Mouse (Mus musculus) layer of hippocampus, adult 9-11 months (tissue): ENCODE measurements at regions not wholly inside any gene's neighbourhood (a gene's known extent, or its start where the extent isn't known, plus 50 kb on each side); places are given as distances from the start of the nearest gene placed in this dataset.
A peak's percentile ranks its signal among the peaks of the same experiment; 100 is the strongest.

Source experiments
- DNase-seq: peaks from one replicate; pipeline ENCODE4 v3.0.0; 2022

DNA sequence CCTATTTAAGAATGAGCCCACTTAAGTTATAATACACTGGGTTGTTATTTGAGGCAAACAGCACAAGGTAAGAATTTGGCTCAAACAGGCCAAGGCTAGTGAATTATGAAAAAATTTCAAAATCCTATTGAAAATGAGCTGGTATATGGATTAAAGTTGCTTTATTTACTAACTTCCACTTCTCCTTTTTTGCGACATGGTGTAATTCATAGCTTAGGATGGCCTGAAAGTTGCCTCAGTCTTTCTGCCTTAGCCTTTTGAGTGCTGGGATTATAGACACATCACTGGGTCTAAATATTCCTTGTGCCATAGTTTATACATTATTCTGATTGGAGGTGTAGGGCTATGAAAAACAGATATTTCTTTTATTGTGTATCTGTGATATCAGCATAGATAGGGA, 81.9 kb downstream of the Edem1 start:
- DNase-seq, result no peak

DNA sequence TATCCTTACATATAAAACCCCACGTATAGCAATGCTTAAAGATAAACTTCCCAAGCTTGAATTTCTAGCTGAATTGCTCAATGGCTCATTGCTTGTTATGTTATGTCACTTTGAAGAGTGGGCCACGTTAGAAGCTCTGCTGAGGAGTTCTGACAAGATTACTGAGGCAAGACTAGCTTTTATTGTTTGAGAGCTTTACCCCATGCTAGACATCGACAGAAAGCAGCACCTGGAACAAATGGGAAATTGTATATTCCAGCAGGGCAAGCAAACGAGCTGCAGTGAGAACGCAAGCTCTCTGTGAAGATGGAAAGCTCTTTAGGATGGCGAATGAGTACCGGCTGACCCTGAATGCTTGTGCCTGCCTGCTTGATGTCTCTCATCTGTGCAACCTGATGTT, 84.1 kb downstream of the Edem1 start:
- DNase-seq, result no peak

GRCm38 (mm10) chr6:108919372-108919913, 91.0 kb downstream of the Edem1 start:
- DNase-seq, result no peak

DNA sequence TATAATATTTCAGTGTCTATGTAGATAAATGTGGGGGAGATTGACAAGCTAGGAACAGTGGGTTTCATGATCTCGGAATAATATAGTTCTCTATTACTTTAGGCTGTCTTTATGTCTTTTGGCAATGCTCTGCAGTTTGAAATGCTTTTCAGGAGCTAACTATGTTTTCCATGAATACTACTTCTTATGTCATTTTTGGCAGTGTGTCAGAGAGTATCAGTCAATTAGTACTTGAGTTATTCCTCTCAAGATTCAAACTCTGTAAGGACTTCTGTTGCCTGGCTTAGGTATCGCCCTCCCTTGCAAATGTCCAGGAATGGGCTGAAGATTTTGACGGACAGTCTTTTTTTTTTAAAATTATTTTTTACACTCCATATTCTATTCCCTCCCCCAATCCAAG, 92.7 kb downstream of the Edem1 start:
- no peak for DNase-seq

DNA sequence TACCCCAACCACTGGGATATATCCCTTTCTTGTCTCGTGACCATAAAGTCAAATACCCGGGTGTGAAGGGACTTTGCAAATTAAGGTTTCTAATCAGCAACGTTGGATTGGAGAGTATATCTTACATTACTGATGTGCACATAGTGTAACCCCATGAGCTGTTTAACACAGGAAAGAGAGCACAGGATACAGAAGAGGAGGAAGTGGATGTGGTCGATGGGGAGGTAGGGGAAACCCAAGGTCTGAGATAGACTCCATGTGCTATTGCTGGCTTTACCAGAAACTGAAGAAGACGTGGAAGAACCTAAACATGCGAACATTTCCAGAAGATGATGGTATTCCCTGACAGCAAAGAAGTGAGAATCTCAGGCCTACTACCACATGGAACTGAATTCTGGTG, 94.1 kb downstream of the Edem1 start:
- no peak for DNase-seq

DNA sequence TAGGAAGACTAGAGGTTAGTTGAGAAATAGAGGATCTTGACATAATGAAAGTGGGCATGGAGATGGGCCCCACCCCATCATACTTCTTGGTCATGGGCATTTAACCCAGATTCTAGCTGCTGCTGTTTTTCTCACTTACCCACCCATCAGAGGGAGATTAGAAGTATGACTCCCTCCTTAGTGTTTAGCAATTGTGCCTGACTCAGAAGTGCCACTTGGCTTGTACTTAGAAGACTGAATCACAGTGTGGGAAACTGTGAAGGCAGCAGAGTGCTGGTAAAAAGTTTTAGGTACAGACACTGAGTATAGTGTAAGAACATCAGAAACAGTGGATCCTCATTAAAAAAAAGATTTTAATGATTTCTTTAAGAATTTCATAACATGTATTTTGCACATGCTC, 100.5 kb downstream of the Edem1 start:
- DNase-seq, result peak; percentile 14

DNA sequence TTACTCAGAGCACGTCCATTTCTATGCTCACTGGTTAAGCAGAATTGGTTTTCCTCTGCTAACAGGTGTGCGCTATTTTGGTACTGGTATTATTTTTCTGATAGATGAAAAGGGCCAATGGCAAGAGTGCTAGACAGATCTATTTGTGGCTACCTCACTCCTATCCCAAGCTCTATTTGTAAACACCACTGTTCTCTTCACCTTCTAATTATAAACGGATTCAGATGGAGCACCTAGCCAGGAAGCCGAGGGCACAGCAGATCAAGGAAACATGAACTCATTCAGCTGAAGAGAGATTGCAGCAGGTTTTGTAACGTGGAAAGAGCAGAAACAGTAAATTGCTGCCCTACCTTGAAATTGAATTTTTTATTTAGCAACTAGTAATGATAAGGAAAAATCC, 110.2 kb downstream of the Edem1 start:
- DNase-seq, result no peak

GRCm38 (mm10) chr6:108942288-108942687, 113.8 kb downstream of the Edem1 start:
- no peak for DNase-seq

- DNase-seq, result no peak
Observed at GRCm38 (mm10) chr6:108952389-108952788, 123.9 kb downstream of the Edem1 start.

DNA sequence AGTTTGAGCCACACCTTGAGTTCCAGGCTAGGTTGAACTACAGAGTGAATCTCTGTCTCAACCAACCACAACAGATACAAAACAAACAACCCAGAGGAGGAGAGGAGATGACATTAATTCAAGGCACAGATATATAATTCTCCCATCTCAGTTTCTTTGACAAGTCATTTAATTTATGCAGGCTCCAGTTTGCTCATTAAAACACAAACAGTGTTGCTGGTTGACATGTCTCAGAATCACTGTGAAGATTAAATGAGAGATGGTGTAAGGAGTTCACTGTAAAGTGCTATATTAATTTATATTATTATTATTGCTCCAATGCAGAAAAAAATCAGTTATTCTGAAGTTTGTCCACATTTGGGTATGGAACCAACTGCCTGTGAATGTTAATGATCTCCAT, 134.4 kb downstream of the Edem1 start:
- DNase-seq, result no peak

GRCm38 (mm10) chr6:108963295-108963694, 134.9 kb downstream of the Edem1 start:
- peak; percentile 55 for DNase-seq

DNA sequence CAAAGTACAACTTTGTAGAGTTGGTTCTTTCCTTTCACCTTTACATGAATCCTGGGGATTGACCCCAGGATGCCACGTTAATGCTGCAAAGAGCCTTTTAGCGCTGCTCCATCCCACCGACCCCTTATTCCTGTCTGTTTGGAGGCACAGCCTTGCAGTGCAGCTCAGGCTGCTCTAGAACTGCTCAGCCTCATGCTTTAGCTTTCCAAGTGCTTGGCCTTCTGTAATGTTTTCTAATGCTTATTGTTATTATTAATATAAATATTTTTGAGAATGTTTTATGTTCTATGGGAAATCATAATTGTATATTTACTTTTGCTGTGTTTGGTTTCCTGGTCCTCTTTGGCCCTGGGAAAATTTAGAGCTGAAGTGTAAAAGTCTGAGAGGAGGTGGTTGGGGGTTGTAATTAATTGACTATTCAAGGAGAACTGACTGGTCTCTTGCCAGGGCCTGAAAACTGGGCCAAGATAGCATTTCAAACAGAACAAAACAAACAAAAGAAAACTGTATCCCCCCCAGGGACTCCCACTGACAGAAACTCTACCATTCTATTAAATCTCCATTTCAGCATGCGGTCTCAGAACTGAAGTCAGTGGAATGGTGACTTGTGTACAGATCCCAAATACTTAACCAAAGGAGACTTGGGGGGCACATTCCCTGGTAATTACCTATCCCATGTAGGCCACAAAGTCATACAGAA, 141.2 kb downstream of the Edem1 start:
- no peak for DNase-seq

DNA sequence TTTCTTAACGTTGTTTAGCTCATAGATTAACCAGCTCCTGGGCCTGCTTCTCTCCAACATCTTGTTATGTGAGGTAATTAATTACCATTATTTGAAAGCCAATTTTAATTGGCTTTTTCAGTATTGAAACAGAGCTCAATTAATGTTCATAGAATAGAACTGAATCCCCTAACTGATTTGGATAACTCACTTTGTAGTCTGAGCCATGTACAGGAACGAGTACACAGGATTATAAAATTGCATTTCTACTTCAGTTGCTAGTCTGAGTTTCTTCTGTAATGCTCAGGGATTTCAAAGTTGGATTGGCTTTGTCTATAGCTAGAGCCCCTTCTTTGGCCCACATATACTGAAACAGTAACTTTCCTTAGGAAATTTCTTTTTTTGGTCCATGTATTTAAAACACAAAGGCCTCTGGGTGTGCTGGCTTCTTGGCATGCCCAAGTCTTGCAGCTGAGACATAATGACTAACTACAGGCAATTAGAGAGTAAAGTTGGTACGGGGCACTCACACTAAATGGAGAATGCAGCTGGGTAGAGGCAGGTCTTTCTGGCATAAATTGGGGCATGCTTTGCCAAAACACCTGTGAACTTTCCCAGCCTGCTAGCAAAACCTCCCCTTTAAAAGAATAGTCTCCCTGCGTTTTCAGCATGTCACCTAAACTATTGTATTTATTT, 143.1 kb downstream of the Edem1 start:
- DNase-seq, result no peak

DNA sequence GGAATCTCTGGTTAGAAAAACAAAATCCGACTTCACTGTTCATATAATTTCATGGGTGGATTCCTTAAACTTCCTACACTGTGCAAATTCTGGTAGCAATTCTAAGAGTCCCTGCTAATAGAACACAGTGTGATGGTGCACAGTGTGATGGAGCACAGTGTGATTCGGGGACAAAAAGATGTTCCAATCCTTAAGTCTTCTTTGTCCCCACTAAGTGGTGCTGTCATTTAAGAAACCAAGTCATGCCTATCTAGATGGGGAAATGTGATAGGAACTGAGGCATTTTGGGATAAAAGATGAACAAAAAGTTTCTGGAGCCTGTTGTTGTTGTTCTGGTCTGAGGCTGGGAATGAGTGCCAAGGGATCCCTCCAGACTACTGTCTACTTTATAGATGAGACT, 145.3 kb downstream of the Edem1 start:
- DNase-seq, result no peak

DNA sequence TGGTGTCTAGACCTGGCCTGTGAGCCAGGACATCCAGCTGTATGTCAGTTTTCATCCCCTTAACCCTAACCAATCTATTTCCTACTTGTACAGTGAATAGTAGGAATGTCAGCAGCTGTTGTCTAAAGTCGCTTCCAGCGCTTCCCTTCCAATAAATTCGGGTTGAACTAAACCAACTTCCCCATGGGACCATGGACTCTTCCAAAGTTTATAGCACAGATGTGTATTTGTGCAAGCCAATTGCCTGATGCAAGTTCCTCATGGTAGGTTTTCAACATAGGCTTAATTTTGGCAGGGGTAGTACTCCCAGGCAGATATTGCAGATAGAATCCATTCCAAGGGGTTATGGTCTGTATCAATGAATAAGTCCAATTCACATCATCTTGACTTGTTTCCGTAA, 161.1 kb downstream of the Edem1 start:
- DNase-seq, result no peak

- no peak for DNase-seq
Observed at GRCm38 (mm10) chr6:108993743-108994142, 165.3 kb downstream of the Edem1 start.

DNA sequence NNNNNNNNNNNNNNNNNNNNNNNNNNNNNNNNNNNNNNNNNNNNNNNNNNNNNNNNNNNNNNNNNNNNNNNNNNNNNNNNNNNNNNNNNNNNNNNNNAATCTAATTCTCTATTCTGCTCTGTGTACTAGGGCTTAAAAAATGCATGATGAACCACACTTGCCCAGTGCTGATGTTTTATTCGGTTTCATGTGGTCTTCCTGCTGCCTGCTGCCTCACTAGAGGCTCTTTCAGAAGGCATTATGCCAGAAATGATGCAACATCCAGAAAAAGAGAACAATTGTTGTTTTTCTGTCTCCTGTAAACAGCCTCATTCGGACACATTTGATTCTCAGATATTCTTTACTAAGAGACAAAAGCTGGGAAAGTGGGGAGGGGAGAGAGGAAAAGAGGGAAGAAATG, 176.0 kb downstream of the Edem1 start:
- peak; percentile 13 for DNase-seq

DNA sequence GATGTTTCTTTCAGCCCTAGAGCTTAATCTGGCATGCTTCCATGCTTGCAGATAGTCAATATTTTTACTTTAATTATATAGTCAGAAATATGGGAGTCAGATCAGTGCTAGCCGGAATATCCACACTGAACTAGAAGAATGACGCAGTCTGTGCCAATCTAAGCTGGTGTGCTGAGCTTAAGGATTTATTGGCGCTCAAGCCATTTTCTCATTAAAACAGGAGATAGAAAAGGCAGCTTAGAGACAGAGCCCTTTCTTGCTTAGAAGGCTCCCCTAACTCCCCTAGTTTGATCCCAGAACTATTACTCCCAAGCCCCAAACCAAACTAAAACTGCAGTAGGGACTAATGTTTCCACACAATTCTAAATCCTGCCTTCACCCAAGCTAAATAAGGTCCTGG, 180.9 kb downstream of the Edem1 start:
- DNase-seq, result no peak

DNA sequence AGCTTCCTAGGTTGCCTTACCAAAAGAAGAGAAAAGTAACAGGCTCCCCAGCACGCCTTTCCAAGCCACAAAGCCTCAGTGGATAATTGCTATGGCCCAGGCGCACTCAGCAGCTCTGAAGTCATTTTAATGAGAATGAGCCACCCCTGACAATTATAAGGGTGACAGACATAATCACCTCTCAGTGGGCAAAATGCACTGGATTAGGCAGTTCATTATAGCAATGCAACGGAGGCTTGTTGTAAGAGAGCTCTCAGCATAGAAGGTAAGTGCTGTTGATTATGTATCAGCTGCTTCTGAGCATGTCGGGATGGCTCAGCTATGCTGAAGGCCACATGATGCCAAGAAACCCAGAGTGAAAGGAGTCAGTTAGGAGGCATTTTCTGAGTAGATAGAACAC, 181.4 kb downstream of the Edem1 start:
- DNase-seq, result no peak

GRCm38 (mm10) chr6:109019731-109020130, 191.3 kb downstream of the Edem1 start:
- peak; percentile 64 for DNase-seq
